Comparison of ENCODE assay signal across 8 mouse cellular contexts in the genomic region with DNA sequence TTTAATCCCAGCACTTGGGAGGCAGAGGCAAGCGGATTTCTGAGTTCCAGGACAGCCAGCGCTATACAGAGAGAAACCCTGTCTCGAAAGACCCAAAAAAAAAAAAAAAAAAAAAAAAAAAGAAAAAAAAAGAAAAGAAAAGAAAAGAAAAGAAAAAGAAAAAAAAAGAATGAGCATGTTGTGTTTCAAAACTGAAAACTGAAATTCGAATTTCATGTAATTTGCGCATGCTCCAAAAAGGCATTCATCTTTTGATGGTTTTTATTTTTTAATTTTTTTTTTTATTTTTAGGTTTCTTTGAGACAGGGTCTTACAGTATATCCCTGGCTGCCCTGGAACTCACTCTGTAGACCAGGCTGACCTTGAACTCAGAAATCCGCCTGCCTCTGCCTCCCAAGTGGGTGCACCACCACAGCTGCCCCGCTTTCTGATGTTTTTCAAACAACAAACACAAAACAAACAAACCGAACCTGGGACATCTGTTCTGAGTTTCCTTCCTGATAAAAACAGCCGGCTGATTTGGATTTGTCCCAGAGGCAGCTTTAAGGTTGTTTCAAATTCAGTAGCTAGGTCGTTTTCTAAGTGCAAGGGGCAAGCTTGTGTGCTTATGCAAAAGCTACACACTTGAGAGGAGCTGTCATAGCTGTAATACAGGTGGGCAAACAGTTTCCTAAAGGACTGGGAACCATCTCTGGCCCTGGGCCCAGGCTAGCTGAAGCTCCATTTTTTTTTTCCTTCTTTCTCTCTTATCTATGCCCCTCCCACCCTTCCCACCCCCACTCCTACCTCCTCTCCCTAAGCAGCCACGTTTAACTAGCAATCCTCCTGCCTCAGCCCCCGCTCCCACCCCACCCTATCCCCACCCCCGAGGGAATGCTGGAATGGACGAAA. TPM values are rescaled to one million over a fixed set of nuclear protein-coding genes. Genes with fewer than 3 reads are reported as not detected.
DNase-seq lines count a peak whose midpoint lies in the region; ATAC-seq and TF ChIP-seq lines count a peak whose summit lies in the region.

No protein-coding gene starts in this region.

- H3K36me3 ChIP-seq in forebrain, embryonic 15.5 days, result peaks cover 6% of the 10 kb centered on the region; the same call in 1 of the 2 replicates
- peaks cover 4% of the 10 kb centered on the region for H3K36me3 ChIP-seq in limb, embryonic 15.5 days

- H3K4me3 ChIP-seq in layer of hippocampus, adult 2 months, result peak overlapping the region; percentile 94
- H3K4me3 ChIP-seq in forebrain, embryonic 15.5 days, result peak overlapping the region; percentile 59
- peak overlapping the region; percentile 93 for H3K4me3 ChIP-seq in limb, embryonic 15.5 days

- no peaks in the 10 kb centered on the region for H3K27me3 ChIP-seq in forebrain, embryonic 15.5 days
- H3K27me3 ChIP-seq in limb, embryonic 15.5 days, result no peaks in the 10 kb centered on the region

- 52% methylated on average over 14 of the region's 14 CpGs for WGBS in forebrain, embryonic 15.5 days
- 51% methylated on average over 14 of the region's 14 CpGs for WGBS in limb, embryonic 15.5 days

- H3K4me1 ChIP-seq in forebrain, embryonic 15.5 days, result peaks cover 14% of the 10 kb centered on the region
- H3K4me1 ChIP-seq in limb, embryonic 15.5 days, result peaks cover 5% of the 10 kb centered on the region; the same call in 1 of the 2 replicates

- peak; percentile 6; the same call in 1 of the 2 replicates for ATAC-seq in forebrain, embryonic 15.5 days (replicated peaks)
- ATAC-seq in limb, embryonic 15.5 days (ENCODE audit: insufficient number of reproducible peaks, low FRiP score, low TSS enrichment, low read depth), result no peak

- H3K9me3 ChIP-seq in forebrain, embryonic 15.5 days, result no peaks in the 10 kb centered on the region
- no peaks in the 10 kb centered on the region for H3K9me3 ChIP-seq in limb, embryonic 15.5 days

- H3K9ac ChIP-seq in forebrain, embryonic 15.5 days (replicated peaks), result peak overlapping the region; percentile 69
- H3K9ac ChIP-seq in limb, embryonic 15.5 days, result peak overlapping the region; percentile 90

- H3K27ac ChIP-seq in layer of hippocampus, adult 2 months, result peak overlapping the region; percentile 87
- peak overlapping the region; percentile 57 for H3K27ac ChIP-seq in forebrain, embryonic 15.5 days (replicated peaks)
- 0 out of 2 replicates have a peak overlapping the region, but pooled peaks have one; percentile 30 for H3K27ac ChIP-seq in limb, embryonic 15.5 days

- H3K4me2 ChIP-seq in forebrain, embryonic 15.5 days (replicated peaks), result peak overlapping the region; percentile 52
- peak overlapping the region; percentile 64 for H3K4me2 ChIP-seq in limb, embryonic 15.5 days

- DNase-seq in layer of hippocampus, adult 2 months (ENCODE audit: low spot score in 2 of 2), result no peak
- DNase-seq in layer of hippocampus, adult 8-10 months (ENCODE audit: low spot score in 2 of 2), result no peak
- peak; percentile 5 for DNase-seq in c-Kit-positive CD71-negative TER-119-negative erythroid progenitor cells, embryonic 14.5 days (ENCODE audit: low read depth)
- DNase-seq in neural tube, embryonic 10.5 days (ENCODE audit: extremely low spot score, low spot score), result peak; percentile 20
- DNase-seq in left cerebral cortex, adult 11 months (ENCODE audit: low spot score), result no peak
- no peak for DNase-seq in spleen, adult 12 weeks (ENCODE audit: low spot score)

- TF ChIP-seq CTCF in layer of hippocampus, adult 2 months (conservative IDR thresholded peaks at IDR 0.05), result no peak

RNA-seq across cellular contexts. Expression of a gene that starts 0.7 kb away (rescaled TPM):
- 10 to 100 TPM; 15.5 to 16.1 TPM for total RNA-seq in layer of hippocampus, adult 2 months (2021)
- total RNA-seq in layer of hippocampus, adult 8-10 months (2022), result 10 to 100 TPM; 13.3 to 18.0 (median 16.6) TPM
- 13.5 and 13.8 TPM in 2 replicates for polyA plus RNA-seq in forebrain, embryonic 15.5 days (2015; fragmentation: Nextera tagmentation; extraction: Ambion mirVana)
- polyA plus RNA-seq in limb, embryonic 15.5 days (2015; fragmentation: Nextera tagmentation; extraction: Ambion mirVana), result 15.5 and 15.9 TPM in 2 replicates

Comparison
In these comparisons a context has a peak if more than half of its experiments do, and no peak if none do; other contexts are left out.
1. DNase-seq: peak in c-Kit-positive CD71-negative TER-119-negative erythroid progenitor cells, embryonic 14.5 days (single experiment) and neural tube, embryonic 10.5 days (single experiment); none in layer of hippocampus, adult 2 months (0 of 2), layer of hippocampus, adult 8-10 months (0 of 2), left cerebral cortex, adult 11 months (single experiment) and spleen, adult 12 weeks (single experiment).
2. H3K27ac ChIP-seq: peak in every context shown above with its lines; median percentile 87 in layer of hippocampus, adult 2 months; 57 in forebrain, embryonic 15.5 days; 30 in limb, embryonic 15.5 days.
3. Peak in every context shown above with its lines, with median percentiles within 50 percentile points of each other: H3K4me3 ChIP-seq.